Mouse (Mus musculus) CD4-positive helper T cell, adult 2 months (primary cell): ENCODE results near the gene Gm6803.
"Not testable (repeated sequence)": the region's sequence is repeated elsewhere in the genome, so short reads cannot be mapped to it uniquely, and the experiment has no call there.

Source experiments
- DNase-seq: peaks from one replicate; pipeline ENCODE4 v3.0.0-alpha.2; 2012; ENCODE audit warnings: low read depth, missing footprints, low spot score

Gene Gm6803

DNA sequence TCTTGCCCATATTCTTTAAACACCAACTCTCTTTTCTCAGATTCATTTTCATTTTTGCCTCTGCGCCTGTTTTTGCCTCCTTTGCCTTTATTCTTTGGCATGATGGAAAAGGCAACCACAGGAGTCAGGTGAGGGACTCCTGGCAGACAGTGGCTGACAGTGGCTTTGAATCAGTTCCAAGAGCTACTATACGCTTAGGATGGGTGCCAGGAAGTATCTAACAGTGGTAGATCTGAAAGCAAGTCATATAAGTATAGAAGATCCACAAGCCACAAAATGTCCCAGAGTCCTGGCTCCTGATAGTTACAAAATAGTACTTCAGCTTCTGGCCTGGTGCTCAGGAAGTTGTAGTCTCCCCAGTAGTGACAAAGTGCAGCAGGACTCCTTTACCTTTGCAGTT, at the start of gene Gm6803:
Gene Gm6803, minus strand, starts transcription at position 101 of the 400 bp plus-strand sequence.
- DNase-seq, result not testable (repeated sequence)

DNA sequence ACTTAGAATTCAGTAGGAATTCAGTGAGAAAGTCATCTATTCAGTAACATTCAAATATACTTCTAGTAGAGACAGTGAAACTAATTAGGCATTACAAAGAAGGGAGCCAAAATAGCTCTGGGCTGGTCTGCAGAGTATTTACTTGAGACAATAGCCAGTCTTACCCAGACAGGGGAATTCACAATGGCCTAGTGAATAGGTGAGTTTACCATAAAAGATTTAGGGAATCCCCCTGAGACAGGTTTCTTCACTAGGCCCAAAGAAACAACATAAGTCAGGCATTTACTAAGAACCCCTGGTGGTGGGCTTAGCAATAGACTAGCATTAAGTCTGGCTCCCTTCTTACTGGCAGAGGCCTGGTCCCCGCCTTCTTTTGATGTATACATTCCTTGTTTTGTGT, 26.7 kb upstream of the Gm6803 start:
- not testable (repeated sequence) for DNase-seq

GRCm38 (mm10) chr12:88039703-88040102, 21.1 kb upstream of the Gm6803 start:
- not testable (repeated sequence) for DNase-seq

- DNase-seq, result not testable (repeated sequence)
Observed at GRCm38 (mm10) chr12:88039062-88039461, 20.5 kb upstream of the Gm6803 start.

DNA sequence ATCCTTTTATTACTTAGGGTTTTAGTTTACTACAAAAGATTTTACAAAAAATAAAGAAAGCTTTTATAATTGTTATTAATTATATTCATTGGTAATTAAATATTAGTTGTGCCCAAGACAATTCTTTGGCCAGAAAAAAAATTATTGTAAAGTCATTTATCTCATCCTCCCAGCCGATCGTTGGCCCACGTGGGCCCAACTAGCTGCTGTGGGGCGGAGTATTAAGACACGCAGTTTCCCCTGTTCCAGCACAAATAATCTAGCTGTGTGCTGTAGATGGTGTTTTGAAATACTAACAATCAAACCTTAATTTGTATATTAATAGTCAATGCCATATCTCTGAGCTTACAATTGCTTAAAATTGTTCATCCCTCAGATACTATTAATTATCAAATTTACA, 13.7 kb upstream of the Gm6803 start:
- DNase-seq, result not testable (repeated sequence)

DNA sequence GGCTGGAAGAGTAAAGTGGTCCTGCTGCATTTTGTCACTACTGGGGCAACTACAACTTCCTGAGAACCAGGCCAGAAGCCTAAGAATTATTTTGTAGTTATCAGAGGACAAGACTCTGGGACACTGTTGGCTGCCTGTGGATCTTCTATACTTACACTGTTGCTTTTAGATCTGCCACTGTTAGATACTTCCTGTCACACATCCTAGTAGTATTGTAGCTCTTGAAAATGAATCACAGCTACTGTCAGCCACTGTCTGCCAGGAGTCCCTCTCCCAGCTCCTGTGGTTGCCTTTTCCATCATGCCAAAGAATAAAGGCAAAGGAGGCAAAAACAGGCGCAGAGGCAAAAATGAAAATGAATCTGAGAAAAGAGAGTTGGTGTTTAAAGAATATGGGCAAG, 8.1 kb upstream of the Gm6803 start, which contains the start of gene Gm2056:
Gene Gm2056, plus strand, starts transcription at position 301 of the 400 bp plus-strand sequence.
- not testable (repeated sequence) for DNase-seq

DNA sequence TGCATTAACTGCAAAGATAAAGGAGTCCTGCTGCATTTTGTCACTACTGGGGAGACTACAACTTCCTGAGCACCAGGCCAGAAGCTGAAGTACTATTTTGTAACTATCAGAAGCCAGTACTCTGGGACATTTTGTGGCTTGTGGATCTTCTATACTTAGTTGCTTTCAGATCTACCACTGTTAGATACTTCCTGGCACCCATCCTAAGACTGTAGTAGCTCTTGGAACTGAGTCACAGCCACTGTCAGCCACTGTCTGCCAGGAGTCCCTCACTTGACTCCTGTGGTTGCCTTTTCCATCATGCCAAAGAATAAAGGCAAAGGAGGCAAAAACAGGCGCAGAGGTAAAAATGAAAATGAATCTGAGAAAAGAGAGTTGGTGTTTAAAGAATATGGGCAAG, 7.0 kb downstream of the Gm6803 start, which contains the start of gene Gm2075:
Gene Gm2075, plus strand, starts transcription at position 301 of the 400 bp plus-strand sequence.
- DNase-seq, result not testable (repeated sequence)

DNA sequence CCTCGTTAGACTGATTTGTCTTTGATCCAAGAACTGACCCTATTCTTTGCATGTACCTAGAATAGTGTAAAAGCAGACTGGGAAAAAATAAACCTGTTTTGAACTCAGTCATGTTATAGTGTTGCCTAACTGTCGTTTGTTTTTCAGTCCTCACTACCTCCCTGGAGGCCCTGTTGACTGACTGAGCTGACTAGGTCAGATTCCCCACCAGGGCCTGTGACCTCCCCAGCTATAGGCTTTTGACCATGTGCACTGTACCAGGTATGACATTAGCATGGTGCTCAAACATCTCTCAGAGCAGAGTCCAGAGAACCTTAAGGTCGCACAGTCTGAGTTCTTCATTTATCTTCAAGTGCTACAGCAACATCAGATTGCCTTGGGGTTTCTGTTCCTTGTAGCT, 14.5 kb downstream of the Gm6803 start:
- not testable (repeated sequence) for DNase-seq

DNA sequence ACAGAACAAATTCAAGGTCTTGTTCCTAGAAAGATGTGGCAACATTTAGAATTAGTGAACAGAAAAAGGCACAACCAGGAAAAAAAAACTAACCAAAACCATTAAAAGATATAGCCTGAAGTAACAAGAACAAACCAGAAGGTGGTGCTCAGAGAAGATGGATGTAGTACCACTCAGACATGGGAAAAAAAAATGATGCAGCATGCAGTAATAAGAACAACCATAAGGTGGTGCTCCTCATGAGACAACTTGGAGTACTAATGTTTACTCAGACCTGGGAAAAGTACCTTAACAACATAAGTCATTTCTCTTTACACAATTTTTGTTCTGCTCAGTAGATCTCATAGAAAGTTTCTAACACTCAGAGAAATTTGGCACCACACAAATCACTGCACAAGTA, 34.6 kb downstream of the Gm6803 start:
- not testable (repeated sequence) for DNase-seq
